Mouse (Mus musculus) intestine, postnatal 0 days (tissue): ENCODE measurements around the gene Kif4. TPM values are rescaled to one million over a fixed set of nuclear protein-coding genes. Genes with fewer than 3 reads are reported as not detected.
A peak's percentile ranks its signal among the peaks of the same experiment; 100 is the strongest.

Experiments
- ATAC-seq: fragments of 200-750 bp; cut with Nextera tagmentation; 2 replicates; pipeline ENCODE4 v1.8.0; 2017; ENCODE audit warnings: mild to moderate bottlenecking, moderate TSS enrichment, moderate library complexity
- H3K27ac ChIP-seq: fragments of 300-500 bp; sonication (generic); 2 replicates; pipeline ENCODE4 v1.5.1; 2014; ENCODE audit warnings: mild to moderate bottlenecking, low read depth, low read length, moderate library complexity
- H3K27me3 ChIP-seq: fragments of 300-500 bp; sonication (generic); replicated peaks from 2 replicates; pipeline ENCODE4 v1.6.1; 2014; ENCODE audit warnings: low read length, mixed read lengths; ENCODE audit not compliant: control insufficient read depth, insufficient read depth
- H3K36me3 ChIP-seq: fragments of 300-500 bp; sonication (generic); 2 replicates; pipeline ENCODE4 v1.6.1; 2014; ENCODE audit warnings: mild to moderate bottlenecking, moderate library complexity; ENCODE audit not compliant: control insufficient read depth, insufficient read depth
- H3K4me1 ChIP-seq: fragments of 300-500 bp; sonication (generic); replicated peaks from 2 replicates; pipeline ENCODE4 v1.6.1; 2014; ENCODE audit warnings: antibody characterized with exemption, low read length, mixed read lengths; ENCODE audit not compliant: control insufficient read depth, insufficient read depth
- H3K4me2 ChIP-seq: fragments of 300-500 bp; sonication (generic); replicated peaks from 2 replicates; pipeline ENCODE4 v1.6.1; 2014; ENCODE audit warnings: low read depth, mild to moderate bottlenecking, moderate library complexity
- H3K4me3 ChIP-seq: fragments of 300-500 bp; sonication (generic); 2 replicates; pipeline ENCODE4 v1.5.1; 2014; ENCODE audit warnings: low read depth, low read length
- H3K9ac ChIP-seq: fragments of 300-500 bp; sonication (generic); 2 replicates; pipeline ENCODE4 v1.6.1; 2014; ENCODE audit warnings: mild to moderate bottlenecking, low read depth, low read length
- H3K9me3 ChIP-seq: fragments of 300-500 bp; sonication (generic); 2 replicates; pipeline ENCODE4 v1.6.1; 2016; ENCODE audit warnings: mixed run types; ENCODE audit not compliant: control insufficient read depth
- CTCF ChIP-seq: sonication (generic); IDR thresholded peaks from 2 replicates; pipeline ENCODE4 v1.5.1; 2016; ENCODE audit warnings: low read depth, mild to moderate bottlenecking, control low read depth, antibody characterized with exemption, moderate library complexity
- WGBS: fragments of 180-500 bp; shearing (Covaris S2); extraction: QIAGEN DNeasy Blood & Tissue Kit; methylation state at CpG from one replicate; pipeline ENCODE4 v1.1.7; 2014; 5-methylcytosine and 5-hydroxymethylcytosine counted together
- polyA plus RNA-seq: library from polyadenylated mRNA; unstranded; fragments of >200 nt; fragmentation: Nextera tagmentation; extraction: Ambion mirVana; gene quantifications from 2 replicates; pipeline ENCODE4 v1.2.1, GENCODE M21; 2015

Gene Kif4
- polyA plus RNA-seq, 1 experiment from 2014 or later, result 4.0 TPM

GRCm38 (mm10) chrX:100767885-100768626 lies 142.5 kb downstream of the Kif4 start:
- Histone ChIP-seq H3K27me3 (0 out of 2 replicates have a peak, but pooled peaks cover 3% of the 10 kb centered on the region), H3K27ac (no peak overlapping the region), H3K4me1 (no peaks in the 10 kb centered on the region), H3K4me2 (peak overlapping the region; percentile 57), H3K4me3 (peak overlapping the region; percentile 26), H3K36me3 (no peaks in the 10 kb centered on the region), H3K9ac (no peak overlapping the region), H3K9me3 (no peaks in the 10 kb centered on the region)
- 33% methylated on average over 24 of the region's 36 CpGs for WGBS
- no peak for TF ChIP-seq CTCF
- ATAC-seq, result no peak

- no peak for ATAC-seq
- Histone ChIP-seq H3K9ac (no peak overlapping the region), H3K4me1 (no peaks in the 10 kb centered on the region), H3K4me3 (no peak overlapping the region), H3K36me3 (no peaks in the 10 kb centered on the region), H3K27me3 (0 out of 2 replicates have a peak, but pooled peaks cover 3% of the 10 kb centered on the region), H3K27ac (no peak overlapping the region), H3K4me2 (no peak overlapping the region), H3K9me3 (no peaks in the 10 kb centered on the region)
- 93% methylated on average over 5 of the region's 5 CpGs for WGBS
- no peak for TF ChIP-seq CTCF
These were observed 143.7 kb downstream of the Kif4 start for GRCm38 (mm10) chrX:100769281-100769680.

GRCm38 (mm10) chrX:100774341-100774811 lies 148.8 kb downstream of the Kif4 start:
- 19% methylated on average over 23 of the region's 23 CpGs for WGBS
- Histone ChIP-seq H3K9me3 (no peaks in the 10 kb centered on the region), H3K9ac (peak overlapping the region; percentile 53), H3K4me3 (peak overlapping the region; percentile 43), H3K27ac (no peak overlapping the region), H3K4me1 (no peaks in the 10 kb centered on the region), H3K27me3 (no peaks in the 10 kb centered on the region), H3K36me3 (no peaks in the 10 kb centered on the region), H3K4me2 (peak overlapping the region; percentile 67)
- TF ChIP-seq CTCF, result peak; percentile 78
- ATAC-seq, result peak; percentile 32; the same call in 1 of the 2 replicates

- no peak for TF ChIP-seq CTCF
- ATAC-seq, result no peak
- Histone ChIP-seq H3K27me3 (no peaks in the 10 kb centered on the region), H3K9ac (no peak overlapping the region), H3K4me1 (no peaks in the 10 kb centered on the region), H3K27ac (no peak overlapping the region), H3K4me3 (no peak overlapping the region), H3K4me2 (no peak overlapping the region), H3K36me3 (no peaks in the 10 kb centered on the region), H3K9me3 (no peaks in the 10 kb centered on the region)
- 90% methylated on average over 3 of the region's 3 CpGs for WGBS
These were observed 149.9 kb downstream of the Kif4 start for GRCm38 (mm10) chrX:100775405-100775804.

- peak; percentile 54 for ATAC-seq
- Histone ChIP-seq H3K27me3 (no peaks in the 10 kb centered on the region), H3K9ac (no peak overlapping the region), H3K4me2 (peak overlapping the region; percentile 66), H3K9me3 (no peaks in the 10 kb centered on the region), H3K4me1 (no peaks in the 10 kb centered on the region), H3K27ac (no peak overlapping the region), H3K4me3 (peak overlapping the region; percentile 63), H3K36me3 (no peaks in the 10 kb centered on the region)
- 20% methylated on average over 9 of the region's 9 CpGs for WGBS
- peak; percentile 77 for TF ChIP-seq CTCF
These were observed 151.0 kb downstream of the Kif4 start for GRCm38 (mm10) chrX:100776494-100776893.

Other genes with a start within 250 kb of the Kif4 start
- gene Otud6a, start 196.7 kb upstream of the Kif4 start, polyA plus RNA-seq, result not detected in 2 replicates
- 0.12 and 0.13 TPM in 2 replicates for gene Awat2, start 183.0 kb upstream of the Kif4 start, polyA plus RNA-seq
- 30.6 and 31.1 TPM in 2 replicates for gene Igbp1, start 131.4 kb upstream of the Kif4 start, polyA plus RNA-seq
- not detected in 2 replicates for gene Dgat2l6, start 100.9 kb upstream of the Kif4 start, polyA plus RNA-seq
- gene Awat1, start 53.5 kb upstream of the Kif4 start, polyA plus RNA-seq, result not detected in 2 replicates
- 0.44 and 0.53 TPM in 2 replicates for gene P2ry4, start 30.9 kb upstream of the Kif4 start, polyA plus RNA-seq
- not detected in 2 replicates for gene Arr3, start 20.2 kb upstream of the Kif4 start, polyA plus RNA-seq
- gene Pdzd11, start 831 bp downstream of the Kif4 start, polyA plus RNA-seq, result 64.4 and 71.0 TPM in 2 replicates
- 7.2 and 7.7 TPM in 2 replicates for gene Gdpd2, start 104.1 kb downstream of the Kif4 start, polyA plus RNA-seq
- 2.2 and 2.9 TPM in 2 replicates for gene Dlg3, start 142.0 kb downstream of the Kif4 start, polyA plus RNA-seq